Mouse (Mus musculus) mesoderm, embryonic 11.5 days (tissue): Measurements from ENCODE around the gene Six2.

Experiments used
- DNase-seq: peaks from one replicate; pipeline ENCODE4 v3.0.0-alpha.2; 2012; ENCODE audit warnings: low read depth, low spot score

Six2 gene

DNA sequence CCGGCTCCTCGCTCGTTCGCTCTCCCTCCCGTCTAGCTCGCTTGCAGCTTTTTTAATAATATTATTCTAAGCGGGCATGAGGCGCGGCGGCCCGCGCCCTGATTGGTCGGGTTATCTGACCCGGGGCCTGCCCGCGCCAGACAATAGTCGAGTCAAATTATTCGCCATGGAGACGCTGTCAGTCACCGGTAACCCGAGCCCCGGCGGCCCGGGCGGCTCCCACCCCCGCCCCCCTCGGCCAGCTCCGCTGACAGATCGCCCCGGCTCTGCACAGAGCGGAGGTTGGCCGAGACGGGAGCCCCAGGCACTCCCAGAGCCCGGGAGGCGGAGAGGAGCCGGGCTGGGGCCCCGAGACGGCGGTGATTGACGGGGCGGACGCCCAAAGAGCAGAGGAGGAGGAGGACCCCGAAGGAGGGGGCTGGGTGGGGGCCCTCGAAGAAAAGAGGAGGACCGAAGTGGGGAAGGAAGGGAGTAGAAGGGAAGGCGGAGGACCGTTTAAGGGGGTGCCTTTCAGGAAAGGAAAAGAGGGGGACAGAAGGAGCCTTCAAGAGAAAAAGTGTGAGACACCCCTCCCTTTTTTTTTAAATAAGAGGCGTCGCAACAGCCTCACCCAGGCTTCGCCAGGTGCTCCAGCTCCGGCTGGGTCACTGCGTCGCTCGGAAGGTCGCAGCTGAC is at the start of gene Six2:
Gene Six2, minus strand, starts transcription at position 39 of the 675 bp plus-strand sequence.
- peak; percentile 94 for DNase-seq

DNA sequence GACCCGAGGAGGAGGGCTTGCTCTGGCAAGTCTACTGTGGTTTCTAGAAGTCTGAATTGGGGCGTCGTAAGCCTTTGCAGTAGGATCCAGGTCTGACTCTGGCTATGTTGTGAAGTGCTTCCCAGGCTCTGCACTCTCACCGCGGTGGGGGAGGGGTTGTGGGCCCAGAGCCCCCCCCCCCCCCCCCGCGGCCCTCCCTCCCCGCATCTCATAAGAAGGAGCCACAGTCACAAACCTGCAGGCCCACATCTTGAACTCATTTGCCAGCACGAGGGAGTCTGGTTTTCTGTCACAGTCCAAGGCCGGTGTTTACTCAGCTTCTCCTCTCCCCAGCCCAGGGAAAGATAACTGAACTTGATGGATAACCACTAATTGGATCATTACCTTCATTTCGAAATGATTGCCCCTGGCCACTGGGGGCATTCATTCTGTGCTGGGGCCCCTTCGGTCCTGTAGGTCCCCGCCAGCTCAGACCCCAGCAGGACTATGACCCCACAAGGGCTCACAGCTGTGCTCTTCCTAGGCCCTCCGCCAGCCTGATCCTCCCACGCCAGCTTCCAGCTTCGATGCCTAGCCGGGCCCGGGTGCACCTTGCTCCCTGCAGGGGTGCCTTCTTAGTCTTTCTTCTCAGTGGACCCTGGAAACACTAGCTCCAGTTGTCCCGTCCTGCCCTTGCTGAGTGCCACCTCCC is 49.2 kb upstream of the Six2 start:
- peak; percentile 77 for DNase-seq

DNA sequence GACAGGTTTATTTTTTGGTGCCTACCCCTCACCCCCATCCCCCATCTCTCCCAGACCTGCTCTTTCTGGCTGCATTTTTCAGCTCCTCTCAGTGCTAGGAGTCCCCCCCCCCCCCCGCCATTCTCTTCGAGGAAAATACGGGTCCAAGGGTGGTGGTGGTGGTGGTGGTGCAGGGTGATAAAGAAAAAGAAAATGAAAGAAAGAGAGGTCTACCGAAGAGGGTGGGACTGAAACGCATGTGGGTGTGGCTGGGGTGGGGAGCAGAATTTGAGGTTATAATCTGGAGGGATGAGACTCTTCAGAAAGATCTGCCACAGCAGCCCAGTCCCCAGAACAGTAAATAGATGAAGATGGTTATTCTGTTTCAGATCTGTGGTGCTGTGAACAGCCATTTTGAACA is 43.3 kb upstream of the Six2 start:
- DNase-seq: no peak

DNA sequence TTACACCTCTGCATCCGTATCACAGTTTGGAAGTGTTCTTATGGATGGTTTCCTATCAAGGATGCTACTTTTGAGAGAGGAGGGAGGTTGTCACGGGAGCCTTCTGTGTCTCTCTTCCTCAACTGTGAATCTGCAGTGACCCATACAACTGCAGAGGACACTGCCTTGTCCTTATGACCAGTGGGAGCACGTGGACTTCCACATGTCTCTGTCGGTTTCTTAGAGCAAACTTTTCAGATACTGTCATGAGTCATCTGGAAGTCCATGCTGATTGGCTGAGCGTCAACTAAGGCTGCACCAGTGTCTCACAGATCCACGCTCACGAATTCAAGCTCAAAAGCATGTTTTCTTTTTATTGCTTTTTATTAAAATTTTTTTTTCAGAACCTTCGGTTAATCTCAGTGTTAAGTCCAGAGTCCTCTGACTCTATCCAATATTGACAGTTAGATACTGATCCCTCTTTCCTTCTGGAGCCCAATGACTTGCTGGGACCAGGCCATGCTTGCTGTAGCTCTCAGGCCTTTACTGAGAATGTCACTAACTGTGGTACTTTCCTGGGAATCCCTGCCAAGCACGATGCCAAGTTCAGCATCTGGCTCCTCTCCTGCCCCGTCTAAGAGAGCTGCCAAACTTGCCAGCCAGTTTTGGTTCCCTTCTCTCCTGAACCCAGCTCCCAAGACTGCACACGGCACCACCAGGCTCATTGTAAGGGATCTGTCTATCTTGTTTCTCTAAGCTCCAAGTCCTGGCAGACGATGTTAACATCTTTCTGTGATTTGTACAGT is 42.3 kb upstream of the Six2 start:
- no peak for DNase-seq

DNA sequence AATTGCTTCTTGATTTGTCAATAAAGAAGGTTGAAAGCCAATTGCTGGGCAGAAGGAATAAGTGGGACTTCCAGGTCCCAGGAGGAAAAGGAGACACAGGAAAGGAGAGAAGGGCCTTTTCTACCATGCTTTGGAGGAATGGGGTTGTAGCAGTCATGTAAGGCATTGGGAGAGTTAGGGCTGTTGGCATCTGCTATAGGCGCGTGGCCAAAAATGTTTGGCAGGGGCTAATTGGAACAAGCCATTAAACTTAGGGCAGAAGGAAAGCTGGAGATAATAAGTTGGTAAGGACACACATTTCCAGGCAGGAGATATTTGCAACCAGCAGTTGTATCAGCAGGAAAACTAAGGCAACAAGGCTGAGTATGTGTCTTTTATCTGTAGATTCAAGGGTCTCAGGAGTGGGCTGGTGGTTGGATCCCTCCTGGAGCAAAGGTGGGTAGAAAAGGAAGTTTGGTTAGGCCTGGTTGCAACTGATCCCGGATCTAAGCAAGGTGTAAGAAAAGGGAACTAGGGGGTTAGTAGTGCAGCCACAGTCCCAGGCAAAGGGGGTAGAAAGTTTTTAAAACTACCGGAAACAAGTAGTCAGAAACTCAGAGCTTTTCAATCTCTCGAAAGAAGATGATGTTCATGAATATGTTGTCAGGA is 40.1 kb upstream of the Six2 start:
- no peak for DNase-seq

DNA sequence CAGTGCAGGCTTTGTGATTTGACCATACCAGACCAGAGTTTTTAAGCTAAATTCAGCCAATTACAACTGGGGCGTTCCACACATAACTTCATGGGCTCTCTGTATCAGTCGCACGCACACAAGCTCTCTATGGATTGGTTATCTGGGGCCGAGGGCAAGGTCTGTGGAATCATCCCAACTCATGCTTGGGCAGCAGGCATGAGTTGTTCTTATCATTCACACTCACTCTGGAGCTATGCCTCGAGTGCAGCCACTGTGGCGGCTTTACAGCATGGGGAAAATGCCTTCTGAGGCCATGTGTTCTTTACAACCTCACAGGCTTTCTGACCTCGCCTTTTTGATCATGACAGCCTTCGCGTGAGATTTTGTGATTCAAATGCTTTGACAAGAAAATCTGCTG is 37.9 kb upstream of the Six2 start:
- no peak for DNase-seq

DNA sequence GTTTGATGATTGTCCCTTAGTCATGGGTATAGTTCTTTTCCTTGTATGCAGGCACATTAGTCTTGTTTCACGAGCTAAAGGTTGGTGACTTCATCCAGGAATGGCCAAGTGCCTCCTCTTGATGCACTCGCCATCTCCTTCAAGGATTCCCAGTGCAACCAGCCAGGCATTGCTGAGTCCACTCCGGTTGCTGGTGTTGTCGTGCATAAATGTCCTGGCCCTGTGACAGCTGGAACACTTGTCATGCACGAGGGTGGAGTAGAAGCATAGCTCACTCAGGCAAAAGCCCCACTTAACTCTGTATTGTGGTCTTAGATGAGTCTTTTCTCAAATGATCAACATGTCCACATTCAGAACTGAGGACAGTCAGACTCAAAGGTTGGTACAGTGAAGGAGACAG is 35.1 kb upstream of the Six2 start:
- no peak for DNase-seq

DNA sequence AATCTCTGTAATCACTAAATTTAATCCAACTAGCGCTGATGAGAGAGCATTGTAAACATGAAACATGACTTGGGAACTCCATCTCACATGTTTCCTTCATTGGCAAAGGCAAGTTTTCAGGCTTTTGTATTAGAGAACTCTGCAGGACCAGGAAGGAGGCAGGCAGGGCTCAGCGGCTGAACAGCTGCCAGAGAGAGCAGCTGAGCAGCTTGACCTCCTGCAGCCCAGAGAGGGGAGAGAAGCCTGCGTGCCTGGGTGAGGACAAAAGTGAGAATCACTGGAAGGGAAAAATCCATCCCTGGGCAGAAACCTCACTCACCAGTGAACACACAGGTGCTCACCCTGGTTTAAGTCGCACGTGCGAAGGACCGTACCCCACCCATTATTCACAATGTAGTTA is 29.2 kb upstream of the Six2 start:
- DNase-seq: peak; percentile 29

DNA sequence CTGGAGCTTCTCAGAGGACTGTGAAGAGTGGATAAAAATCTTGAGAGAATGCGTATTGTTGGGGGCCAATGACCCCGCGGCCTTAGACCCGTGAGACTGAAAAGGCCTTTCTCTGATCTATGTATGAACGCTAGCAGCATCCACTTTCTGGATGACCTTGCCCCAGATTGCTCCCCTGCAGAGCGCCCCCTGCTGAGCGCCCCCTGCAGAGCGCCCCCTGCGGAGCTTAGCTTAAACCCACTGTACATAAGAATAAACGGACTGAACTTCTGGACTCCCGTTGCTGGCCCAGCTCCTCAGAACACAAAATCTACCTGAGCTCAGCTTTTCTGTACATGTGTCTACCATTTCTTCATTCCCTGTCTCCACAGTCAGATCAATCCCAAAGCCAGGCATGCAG is 27.7 kb upstream of the Six2 start:
- DNase-seq: no peak

DNA sequence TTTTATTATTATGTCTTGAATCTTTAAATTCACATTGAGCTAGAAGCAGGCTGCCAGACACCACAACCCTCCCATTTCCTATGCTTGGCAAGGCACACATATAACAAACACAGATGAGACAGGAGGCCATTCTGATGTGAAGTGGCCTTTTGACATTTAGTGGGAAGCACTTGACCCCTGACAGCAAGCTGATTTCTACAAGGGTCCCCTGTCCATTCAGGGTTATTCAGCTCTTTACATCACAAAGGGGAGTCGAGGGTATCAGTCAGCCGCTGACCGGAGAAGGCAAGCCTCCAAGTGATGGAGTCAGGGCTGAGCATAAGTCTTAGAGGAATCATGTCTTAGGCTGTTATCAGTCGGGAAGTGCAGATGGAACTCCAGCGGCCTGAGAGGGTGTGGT is 26.3 kb upstream of the Six2 start:
- no peak for DNase-seq

DNA sequence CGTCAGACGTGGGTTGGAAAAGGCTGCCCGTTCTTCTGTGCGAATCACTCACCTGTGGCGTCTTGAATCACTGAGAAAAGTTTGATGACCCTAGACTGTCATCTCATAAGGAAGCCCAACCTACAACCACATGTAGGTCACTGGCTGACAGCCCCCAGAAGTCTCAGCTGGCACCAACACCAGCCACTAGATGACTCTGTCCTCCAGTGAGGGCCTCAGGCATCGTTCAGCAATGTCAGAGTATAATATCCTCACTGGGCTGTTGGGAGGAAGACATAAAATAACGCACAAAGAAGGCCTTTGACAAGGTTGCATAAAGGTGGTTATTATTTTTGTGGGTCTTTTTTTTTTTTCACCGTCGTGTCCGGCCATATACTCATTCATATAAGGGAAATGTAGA is 24.8 kb upstream of the Six2 start:
- DNase-seq: no peak

DNA sequence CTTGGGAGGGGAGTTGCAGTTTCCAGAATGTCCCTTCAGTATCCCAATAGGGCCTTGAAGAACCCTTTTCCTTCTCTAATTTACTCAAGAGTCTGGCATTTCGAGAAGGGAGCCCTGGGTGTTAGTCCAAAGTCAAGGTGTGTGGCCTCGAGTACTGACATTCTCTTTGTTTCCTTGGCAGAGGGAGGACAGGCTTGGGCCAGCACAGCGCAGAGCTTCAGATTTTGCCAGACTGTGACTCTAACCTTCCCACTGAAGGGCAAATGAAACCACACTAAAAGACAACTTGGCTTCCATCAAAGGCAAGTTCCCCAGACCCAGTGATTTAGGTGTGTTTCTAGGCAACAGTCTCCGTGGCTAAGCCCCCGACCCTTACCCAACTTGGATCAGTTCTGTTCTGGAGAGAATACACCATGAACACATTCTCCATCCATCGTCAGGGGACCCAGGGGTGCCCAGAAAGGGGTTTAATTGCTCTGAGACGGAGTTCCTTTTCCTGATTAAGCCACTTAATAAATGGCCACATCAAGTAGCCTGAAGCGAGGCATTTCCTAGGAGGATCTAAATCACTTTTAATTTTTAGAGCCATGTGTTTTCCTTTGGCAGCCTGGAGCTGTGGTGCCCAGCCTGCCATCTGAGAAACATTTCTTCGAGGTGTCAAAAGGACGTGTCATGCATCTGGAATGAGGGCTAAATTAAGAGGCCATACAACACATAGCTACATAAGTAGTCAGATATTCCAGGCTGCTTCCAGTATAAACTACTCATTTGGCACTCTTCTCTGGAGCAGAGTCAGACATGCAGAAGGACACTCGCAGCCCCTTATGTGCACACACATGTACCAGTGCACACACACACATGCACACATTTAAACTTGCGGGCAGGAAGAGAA is 16.5 kb upstream of the Six2 start:
- no peak for DNase-seq

DNA sequence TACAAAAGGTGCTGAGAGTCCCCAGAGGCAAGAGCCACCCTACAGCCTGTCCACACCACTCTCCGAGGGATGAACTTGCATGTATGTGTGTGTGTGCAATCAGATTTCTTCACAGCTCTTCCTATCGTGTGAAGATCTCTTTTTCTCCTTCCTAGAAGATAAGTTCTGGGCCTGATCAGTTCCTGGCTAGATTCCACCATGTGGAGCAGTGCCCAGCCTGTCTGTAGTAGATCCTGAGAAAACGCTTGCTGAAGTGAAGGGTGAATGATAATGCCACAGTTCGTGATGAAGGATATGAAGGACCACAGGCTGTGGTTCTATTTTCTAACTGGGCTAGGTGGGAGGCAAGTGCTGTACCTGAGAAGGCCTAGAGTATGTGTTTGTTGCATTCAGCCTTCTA is 12.0 kb upstream of the Six2 start:
- DNase-seq: no peak

DNA sequence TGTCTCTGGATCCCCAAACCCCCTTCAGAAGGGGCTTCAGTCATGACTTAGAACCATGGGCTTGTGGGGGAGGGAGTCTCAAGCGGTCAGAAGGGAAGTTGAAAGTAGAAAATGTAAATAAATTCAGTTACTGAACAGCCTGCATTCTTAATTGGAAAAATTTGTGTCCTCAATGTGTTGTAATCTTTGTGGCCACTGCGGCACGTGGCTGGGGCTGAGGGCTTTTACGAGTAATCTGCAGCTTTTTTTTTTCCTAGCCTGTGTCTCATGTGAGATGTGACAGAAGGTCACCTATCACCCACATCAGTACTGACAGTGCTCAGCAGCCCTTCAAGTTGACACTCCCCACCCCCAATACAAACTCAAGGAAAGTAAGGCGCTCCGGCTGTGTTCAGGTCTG is 10.6 kb upstream of the Six2 start:
- DNase-seq: no peak

DNA sequence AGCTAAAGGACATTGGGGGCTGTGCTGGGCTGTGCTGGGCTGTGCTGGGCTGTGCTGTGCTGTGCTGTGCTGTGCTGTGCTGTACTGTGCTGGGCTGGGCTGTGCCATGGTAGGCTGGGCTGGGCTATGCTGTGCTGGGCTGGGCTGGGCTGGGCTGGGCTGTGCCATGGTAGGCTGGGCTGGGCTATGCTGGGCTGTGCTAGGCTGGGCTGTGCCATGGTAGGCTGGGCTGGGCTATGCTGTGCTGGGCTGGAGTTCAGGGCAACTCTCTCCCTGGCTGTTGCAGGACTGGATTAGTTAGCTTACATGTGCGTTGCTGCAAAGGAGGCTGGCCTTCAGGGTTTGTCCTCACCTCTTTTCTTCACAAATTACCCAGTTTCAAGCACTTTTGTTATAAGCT is 9.9 kb upstream of the Six2 start:
- DNase-seq: no peak

DNA sequence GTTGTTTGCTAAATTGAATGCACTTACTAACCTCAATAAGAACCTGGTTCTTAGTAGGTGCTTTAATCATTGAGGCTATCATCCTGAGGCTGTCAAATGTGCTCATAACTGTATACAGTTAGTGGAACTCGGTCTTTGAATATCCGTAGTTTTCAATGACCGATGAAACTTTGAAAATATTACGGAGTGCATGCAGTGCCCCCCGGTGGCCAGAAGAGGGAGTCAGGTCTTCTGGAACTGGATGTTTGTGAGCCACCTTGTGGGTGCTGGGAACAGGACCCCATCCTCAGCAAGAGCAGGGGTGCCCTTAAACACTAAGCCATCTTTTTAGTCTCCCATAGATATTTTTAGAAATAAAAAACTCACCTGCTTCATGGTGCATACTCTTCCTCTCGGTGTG is 6.4 kb upstream of the Six2 start:
- no peak for DNase-seq

DNA sequence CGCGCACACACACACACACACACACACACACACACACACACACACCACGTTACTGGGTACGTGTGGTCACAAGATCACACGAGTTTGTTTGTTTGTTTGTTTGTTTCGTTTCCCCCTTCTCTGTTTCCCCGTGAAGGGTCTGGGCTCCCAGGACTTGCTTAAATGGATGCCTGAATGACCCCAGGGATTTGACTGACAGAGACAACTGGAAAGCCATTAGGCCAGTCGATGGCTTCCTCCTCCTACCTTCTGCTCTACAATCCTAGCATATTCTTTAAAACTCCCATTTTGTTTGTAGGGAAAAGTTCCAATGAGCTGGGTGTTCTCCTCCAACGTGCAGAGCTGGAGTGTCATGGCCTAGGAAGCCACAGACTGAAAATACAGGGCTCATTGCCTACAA is 5.0 kb upstream of the Six2 start:
- DNase-seq: no peak

DNA sequence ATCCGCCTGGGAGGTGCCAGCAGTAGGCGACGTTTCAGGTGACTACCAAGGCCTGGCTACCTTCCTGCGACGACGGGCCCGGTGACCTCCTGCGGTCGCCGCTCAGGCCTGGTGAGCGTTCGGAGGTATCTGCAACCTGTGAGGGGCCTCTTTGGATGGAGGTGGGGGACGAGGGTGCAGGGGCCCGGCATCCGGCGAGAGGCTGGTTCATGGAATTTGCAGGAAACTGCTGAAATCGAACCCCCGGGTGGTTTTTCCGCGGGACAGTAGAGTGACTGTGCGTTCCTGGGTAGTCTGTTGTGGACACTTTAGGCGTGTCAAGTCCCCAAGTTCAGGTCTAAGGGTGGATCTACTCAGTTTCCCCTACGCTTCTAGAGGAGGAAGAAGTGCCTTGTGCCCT is 4.5 kb upstream of the Six2 start:
- no peak for DNase-seq

DNA sequence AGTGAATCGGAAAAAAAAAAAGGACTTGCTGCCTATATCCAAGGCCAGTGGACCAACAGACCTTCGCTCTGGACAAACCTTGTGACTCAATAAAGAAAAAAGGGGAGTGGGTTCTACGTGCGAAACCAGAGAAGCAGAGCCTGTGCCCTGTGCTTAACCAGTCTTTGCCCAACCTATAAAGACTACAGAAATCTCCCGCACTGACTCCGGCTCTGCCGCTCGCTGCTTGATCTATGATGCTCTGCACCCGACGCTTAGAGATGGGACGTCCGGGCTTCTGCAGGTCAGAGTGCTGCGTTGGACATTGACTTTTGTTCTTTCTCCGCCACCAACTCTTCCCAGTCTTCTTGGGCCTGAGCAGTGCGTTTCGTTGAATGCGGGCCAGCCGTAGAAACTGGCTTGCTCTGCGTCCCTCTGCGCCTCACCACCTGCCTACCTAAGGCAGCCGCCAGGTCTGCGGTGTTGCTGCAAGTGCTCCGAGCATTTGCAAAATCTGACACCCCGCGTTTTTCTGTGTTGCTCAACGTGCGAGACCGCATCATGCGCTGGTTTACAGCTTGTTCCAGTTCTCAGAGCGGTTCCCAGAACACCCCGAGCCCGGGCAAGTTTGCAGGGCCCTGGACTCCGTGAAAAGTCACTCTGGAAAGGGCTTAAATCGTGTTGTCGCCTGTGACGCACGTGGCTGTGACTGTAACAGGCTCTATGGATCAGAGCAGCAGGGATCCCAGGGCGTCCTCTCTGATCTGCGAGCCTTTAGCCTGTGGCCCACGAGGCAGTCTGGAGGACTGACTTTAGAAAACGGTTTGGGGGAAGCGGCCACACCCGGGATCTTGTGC is 3.8 kb upstream of the Six2 start:
- DNase-seq: no peak

DNA sequence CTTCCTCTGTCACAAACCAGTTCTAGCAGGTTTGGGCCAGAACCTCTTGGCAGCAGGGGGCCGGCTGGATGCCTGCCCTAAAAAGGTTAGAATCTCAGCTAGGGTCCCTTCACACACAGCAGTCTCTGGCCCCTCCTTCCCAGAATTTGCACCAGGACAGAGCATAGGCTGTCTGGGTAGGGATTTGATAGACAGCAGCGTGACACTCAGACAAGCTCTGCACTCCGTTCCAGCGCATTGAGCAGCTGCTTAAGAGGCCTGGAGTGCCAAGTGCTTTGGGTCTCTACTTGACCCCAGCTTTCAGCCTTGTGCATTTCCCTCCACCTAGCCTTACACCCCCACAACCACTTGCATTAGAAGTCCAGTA is 2.9 kb upstream of the Six2 start:
- no peak for DNase-seq
